ENCODE assay signal across 25 mouse cellular contexts in genomic region chr13:98492569-98493255, GRCm38 (mm10). TPM values are rescaled to one million over a fixed set of nuclear protein-coding genes. Genes with fewer than 3 reads are reported as not detected.
DNase-seq lines count a peak whose midpoint lies in the region; ATAC-seq lines count a peak whose summit lies in the region.
"Had no signal": no experiment of that assay in that cellular context is flagged by ENCODE, and none has a peak within 500 bp of the region (broad histone marks: within the 10 kb centered on the region; RNA-seq: fewer than 3 reads in every experiment).

No protein-coding gene starts in this region.

- H3K4me1 ChIP-seq in midbrain, embryonic 11.5 days (ENCODE audit: control insufficient read depth, insufficient read depth, low read length), result peaks cover 5% of the 10 kb centered on the region; the same call in 1 of the 2 replicates
- peaks cover 12% of the 10 kb centered on the region for H3K4me1 ChIP-seq in midbrain, embryonic 10.5 days
- peaks cover 41% of the 10 kb centered on the region for H3K4me1 ChIP-seq in embryonic facial prominence, embryonic 10.5 days
- H3K4me1 ChIP-seq: liver, embryonic 13.5 days; stomach, embryonic 15.5 days had no signal

- no peak for ATAC-seq in midbrain, embryonic 11.5 days (ENCODE audit: low FRiP score)
- no peak for ATAC-seq in megakaryocyte, adult 5-6 weeks (ENCODE audit: poor library complexity, severe bottlenecking)
- ATAC-seq: hindbrain, embryonic 16.5 days; intestine, embryonic 16.5 days had no signal

- no peaks in the 10 kb centered on the region for H3K9me3 ChIP-seq in midbrain, embryonic 11.5 days (ENCODE audit: control insufficient read depth, low read length)
- H3K9me3 ChIP-seq in midbrain, embryonic 10.5 days (replicated peaks), result no peaks in the 10 kb centered on the region
- H3K9me3 ChIP-seq in embryonic facial prominence, embryonic 10.5 days, result no peaks in the 10 kb centered on the region
- H3K9me3 ChIP-seq: embryonic facial prominence, embryonic 12.5 days; forebrain, embryonic 12.5 days; limb, embryonic 13.5 days; liver, embryonic 13.5 days; lung, embryonic 15.5 days; stomach, embryonic 15.5 days had no signal

- peak; percentile 74 for DNase-seq in heart, adult 11 months
- no peak for DNase-seq in heart, postnatal 25 days (ENCODE audit: low spot score)
- peak; percentile 82 for DNase-seq in midbrain, embryonic 11.5 days (ENCODE audit: low spot score, missing footprints)
- DNase-seq in midbrain, embryonic 10.5 days (ENCODE audit: low spot score), result no peak
- peak; percentile 73 for DNase-seq in embryonic facial prominence, embryonic 10.5 days (ENCODE audit: low spot score)
- DNase-seq in mesoderm, embryonic 11.5 days (ENCODE audit: low read depth, low spot score), result peak; percentile 75
- DNase-seq in gastrocnemius, adult 18-20 months (ENCODE audit: low spot score), result no peak
- DNase-seq: adrenal gland, adult 8-10 months; cerebellum, postnatal 14 days; gastrocnemius, postnatal 14 days; heart, adult 2 months; liver, embryonic 13.5 days; midbrain, embryonic 14.5 days; right cerebral cortex, postnatal 25 days had no signal

- no peak overlapping the region for H3K4me2 ChIP-seq in midbrain, embryonic 11.5 days
- H3K4me2 ChIP-seq: embryonic facial prominence, embryonic 12.5 days; forebrain, embryonic 12.5 days; limb, embryonic 13.5 days; liver, embryonic 13.5 days; lung, embryonic 15.5 days; stomach, embryonic 15.5 days had no signal

- H3K9ac ChIP-seq in midbrain, embryonic 11.5 days (ENCODE audit: low read length), result no peak overlapping the region
- H3K9ac ChIP-seq: embryonic facial prominence, embryonic 12.5 days; forebrain, embryonic 12.5 days; limb, embryonic 13.5 days; liver, embryonic 13.5 days; lung, embryonic 15.5 days; stomach, embryonic 15.5 days had no signal

- H3K27me3 ChIP-seq in midbrain, embryonic 11.5 days (ENCODE audit: control insufficient read depth, insufficient read depth, low read length), result peaks cover 10% of the 10 kb centered on the region
- peaks cover 41% of the 10 kb centered on the region for H3K27me3 ChIP-seq in midbrain, embryonic 10.5 days (ENCODE audit: low read depth, poor library complexity, severe bottlenecking)
- peaks cover 33% of the 10 kb centered on the region for H3K27me3 ChIP-seq in embryonic facial prominence, embryonic 10.5 days (replicated peaks; ENCODE audit: low read depth, poor library complexity, severe bottlenecking)
- H3K27me3 ChIP-seq: lung, embryonic 15.5 days had no signal

- H3K4me3 ChIP-seq in midbrain, embryonic 11.5 days (ENCODE audit: low read depth, low read length), result no peak overlapping the region
- no peak overlapping the region for H3K4me3 ChIP-seq in midbrain, embryonic 10.5 days
- no peak overlapping the region for H3K4me3 ChIP-seq in embryonic facial prominence, embryonic 10.5 days
- H3K4me3 ChIP-seq: embryonic facial prominence, embryonic 12.5 days; forebrain, embryonic 12.5 days; heart, adult 2 months; limb, embryonic 13.5 days; liver, embryonic 13.5 days; lung, embryonic 15.5 days; stomach, embryonic 15.5 days had no signal

- H3K27ac ChIP-seq in midbrain, embryonic 11.5 days (ENCODE audit: low read depth, low read length), result no peak overlapping the region
- H3K27ac ChIP-seq in midbrain, embryonic 10.5 days (replicated peaks), result no peak overlapping the region
- H3K27ac ChIP-seq in embryonic facial prominence, embryonic 10.5 days (replicated peaks), result peak overlapping the region; percentile 15; the same call in 1 of the 2 replicates
- H3K27ac ChIP-seq: embryonic facial prominence, embryonic 12.5 days; forebrain, embryonic 12.5 days; heart, adult 2 months; limb, embryonic 13.5 days; liver, embryonic 13.5 days; lung, embryonic 15.5 days; macrophage; stomach, embryonic 15.5 days had no signal

- intact Hi-C loops in heart, postnatal 25 days (cut with DNase I), result no loop called here

- 71% methylated on average over 9 of the region's 9 CpGs for WGBS in midbrain, embryonic 11.5 days
- 61% methylated on average over 9 of the region's 9 CpGs for WGBS in midbrain, embryonic 10.5 days
- WGBS in embryonic facial prominence, embryonic 10.5 days, result 34% methylated on average over 9 of the region's 9 CpGs

- no peaks in the 10 kb centered on the region for H3K36me3 ChIP-seq in midbrain, embryonic 11.5 days (ENCODE audit: control insufficient read depth, insufficient read depth, low read length)
- H3K36me3 ChIP-seq in midbrain, embryonic 10.5 days, result no peaks in the 10 kb centered on the region
- no peaks in the 10 kb centered on the region for H3K36me3 ChIP-seq in embryonic facial prominence, embryonic 10.5 days (replicated peaks)
- H3K36me3 ChIP-seq: embryonic facial prominence, embryonic 12.5 days; forebrain, embryonic 12.5 days; limb, embryonic 13.5 days; liver, embryonic 13.5 days; lung, embryonic 15.5 days; stomach, embryonic 15.5 days had no signal

RNA-seq across cellular contexts. Expression of gene Gm10320, which starts 0.9 kb away (rescaled TPM):
- total RNA-seq in heart, postnatal 25 days (2021), result not detected
- 0.88 and 1.0 TPM in 2 replicates for polyA plus RNA-seq in midbrain, embryonic 11.5 days (2014; fragmentation: Nextera tagmentation; extraction: Ambion mirVana)
- polyA plus RNA-seq in midbrain, embryonic 10.5 days (2016; fragmentation: Nextera tagmentation; extraction: Ambion mirVana), result 1.1 and 1.2 TPM in 2 replicates
- polyA plus RNA-seq in embryonic facial prominence, embryonic 10.5 days (2016; fragmentation: Nextera tagmentation; extraction: Ambion mirVana), result 0.79 and 0.88 TPM in 2 replicates
- not detected for total RNA-seq in gastrocnemius, adult 18-20 months (2021)
- 7.3 and 8.9 TPM in 2 replicates for total RNA-seq in megakaryocyte, adult 5-6 weeks (2015)
- total RNA-seq in megakaryocyte, adult 5-6 weeks (2017), result 0.65 and 0.66 TPM in 2 replicates
- total RNA-seq: gastrocnemius, postnatal 14 days; heart, adult 2 months; layer of hippocampus, postnatal 10 days; neutrophil, adult 5-6 weeks had no signal
- polyA plus RNA-seq: macrophage had no signal

Comparison
In these comparisons a context has a peak if more than half of its experiments do, and no peak if none do; other contexts are left out.
1. DNase-seq: peak in heart, adult 11 months (single experiment), midbrain, embryonic 11.5 days (single experiment), embryonic facial prominence, embryonic 10.5 days (single experiment) and mesoderm, embryonic 11.5 days (single experiment); none in heart, postnatal 25 days (single experiment), midbrain, embryonic 10.5 days (single experiment) and gastrocnemius, adult 18-20 months (single experiment).